Mouse (Mus musculus): ENCODE data around the gene Senp2.
A peak's percentile ranks its signal among the peaks of the same experiment; 100 is the strongest.
"Not testable (repeated sequence)": the region's sequence is repeated elsewhere in the genome, so short reads cannot be mapped to it uniquely, and the experiment has no call there.

Senp2 gene

GRCm38 (mm10) chr16:22009099-22009584, at the start of gene Senp2:
Senp2 (plus strand) TSS chr16:22009484.
- peak; percentile 100 for DNase-seq (ENCODE audit: low read depth, low spot score)

- no peak for DNase-seq (ENCODE audit: low read depth, low spot score)
Observed at GRCm38 (mm10) chr16:21965576-21965975, 43.7 kb upstream of the Senp2 start.

GRCm38 (mm10) chr16:21969874-21970273, 39.4 kb upstream of the Senp2 start:
- no peak for DNase-seq (ENCODE audit: low read depth, low spot score)

- DNase-seq (ENCODE audit: low read depth, low spot score), result no peak
Observed at GRCm38 (mm10) chr16:21970536-21970935, 38.7 kb upstream of the Senp2 start.

GRCm38 (mm10) chr16:21971446-21971845, 37.8 kb upstream of the Senp2 start:
- no peak for DNase-seq (ENCODE audit: low read depth, low spot score)

- no peak for DNase-seq (ENCODE audit: low read depth, low spot score)
Observed at GRCm38 (mm10) chr16:21976203-21976602, 33.1 kb upstream of the Senp2 start.

- DNase-seq (ENCODE audit: low read depth, low spot score), result no peak
Observed at GRCm38 (mm10) chr16:21977347-21977746, 31.9 kb upstream of the Senp2 start.

GRCm38 (mm10) chr16:21983146-21983545, 26.1 kb upstream of the Senp2 start:
- DNase-seq (ENCODE audit: low read depth, low spot score), result no peak

GRCm38 (mm10) chr16:21983581-21983980, 25.7 kb upstream of the Senp2 start:
- DNase-seq (ENCODE audit: low read depth, low spot score), result no peak

- no peak for DNase-seq (ENCODE audit: low read depth, low spot score)
Observed at GRCm38 (mm10) chr16:21984091-21984490, 25.2 kb upstream of the Senp2 start.

GRCm38 (mm10) chr16:21986191-21986590, 23.1 kb upstream of the Senp2 start:
- no peak for DNase-seq (ENCODE audit: low read depth, low spot score)

- DNase-seq (ENCODE audit: low read depth, low spot score), result no peak
Observed at GRCm38 (mm10) chr16:21987956-21988355, 21.3 kb upstream of the Senp2 start.

GRCm38 (mm10) chr16:21990893-21991292, 18.4 kb upstream of the Senp2 start:
- not testable (repeated sequence) for DNase-seq (ENCODE audit: low read depth, low spot score)

- no peak for DNase-seq (ENCODE audit: low read depth, low spot score)
Observed at GRCm38 (mm10) chr16:21991774-21992173, 17.5 kb upstream of the Senp2 start.

- DNase-seq (ENCODE audit: low read depth, low spot score), result no peak
Observed at GRCm38 (mm10) chr16:21995304-21995703, 14.0 kb upstream of the Senp2 start, which contains the start of gene Liph. Liph (minus strand) TSS chr16:21995663.

GRCm38 (mm10) chr16:21996402-21996801, 12.9 kb upstream of the Senp2 start:
- no peak for DNase-seq (ENCODE audit: low read depth, low spot score)

- no peak for DNase-seq (ENCODE audit: low read depth, low spot score)
Observed at GRCm38 (mm10) chr16:21996881-21997641, 12.2 kb upstream of the Senp2 start.

- DNase-seq (ENCODE audit: low read depth, low spot score), result no peak
Observed at GRCm38 (mm10) chr16:21998061-21998460, 11.2 kb upstream of the Senp2 start.

GRCm38 (mm10) chr16:21999941-22000690, 9.2 kb upstream of the Senp2 start:
- DNase-seq (ENCODE audit: low read depth, low spot score), result no peak

- DNase-seq (ENCODE audit: low read depth, low spot score), result no peak
Observed at GRCm38 (mm10) chr16:22001172-22001571, 8.1 kb upstream of the Senp2 start.

GRCm38 (mm10) chr16:22001606-22002005, 7.7 kb upstream of the Senp2 start:
- DNase-seq (ENCODE audit: low read depth, low spot score), result no peak

GRCm38 (mm10) chr16:22009596-22009995, 312 bp downstream of the Senp2 start:
- no peak for DNase-seq (ENCODE audit: low read depth, low spot score)

GRCm38 (mm10) chr16:22015569-22015968, 6.3 kb downstream of the Senp2 start:
- no peak for DNase-seq (ENCODE audit: low read depth, low spot score)

All from retina, adult 2 months (tissue).